In genomic region chr3:103792111-103792406, GRCm38 (mm10) we compare ENCODE assay signal across 9 mouse cellular contexts. TPM values are rescaled to one million over a fixed set of nuclear protein-coding genes. Genes with fewer than 3 reads are reported as not detected.
DNase-seq lines count a peak whose midpoint lies in the region; ATAC-seq and TF ChIP-seq lines count a peak whose summit lies in the region.
"Not testable (repeated sequence)": the region's sequence is repeated elsewhere in the genome, so short reads cannot be mapped to it uniquely, and the experiment has no call there.
"Had no signal": no experiment of that assay in that cellular context is flagged by ENCODE, and none has a peak within 500 bp of the region (broad histone marks: within the 10 kb centered on the region; RNA-seq: fewer than 3 reads in every experiment).

No protein-coding gene starts in this region.

- not testable (repeated sequence) for H3K27me3 ChIP-seq in erythroblast, embryonic 14.5 days (ENCODE audit: control insufficient read depth); heart, embryonic 10.5 days (ENCODE audit: insufficient read depth, poor library complexity, severe bottlenecking); hindbrain, embryonic 14.5 days (ENCODE audit: control insufficient read depth, insufficient read depth, low read length); liver, embryonic 15.5 days; midbrain, embryonic 16.5 days (ENCODE audit: control insufficient read depth, insufficient read depth, low read depth, low read length)

- H3K4me3 ChIP-seq in erythroblast, embryonic 14.5 days (replicated peaks) = peak overlapping the region; percentile 70
- peak overlapping the region; percentile 99 for H3K4me3 ChIP-seq in heart, embryonic 10.5 days
- peak overlapping the region; percentile 90; the same call in 1 of the 2 replicates for H3K4me3 ChIP-seq in hindbrain, embryonic 14.5 days (replicated peaks; ENCODE audit: low read length)
- H3K4me3 ChIP-seq in layer of hippocampus, adult 2 months = not testable (repeated sequence)
- H3K4me3 ChIP-seq in liver, embryonic 15.5 days (replicated peaks) = peak overlapping the region; percentile 74
- peak overlapping the region; percentile 95 for H3K4me3 ChIP-seq in midbrain, embryonic 16.5 days (ENCODE audit: low read depth, low read length)

- not testable (repeated sequence) for ATAC-seq in hindbrain, embryonic 14.5 days (ENCODE audit: low FRiP score); liver, embryonic 15.5 days (ENCODE audit: insufficient read depth); midbrain, embryonic 16.5 days

- H3K9me3 ChIP-seq in erythroblast, embryonic 14.5 days (ENCODE audit: control insufficient read depth, low read length); heart, embryonic 10.5 days; hindbrain, embryonic 14.5 days (ENCODE audit: control insufficient read depth, low read length); liver, embryonic 15.5 days (replicated peaks); midbrain, embryonic 16.5 days (replicated peaks; ENCODE audit: control insufficient read depth, low read length, poor library complexity, severe bottlenecking): not testable (repeated sequence)

- DNase-seq in ZHBTc4 (ENCODE audit: low read depth, low spot score) = peak; percentile 40
- DNase-seq in heart, embryonic 10.5 days (ENCODE audit: low spot score); hindbrain, embryonic 14.5 days (ENCODE audit: low spot score); layer of hippocampus, adult 2 months (ENCODE audit: low spot score in 2 of 2): not testable (repeated sequence)

- H3K4me1 ChIP-seq in erythroblast, embryonic 14.5 days (ENCODE audit: control insufficient read depth) = peaks cover 77% of the 10 kb centered on the region
- not testable (repeated sequence) for H3K4me1 ChIP-seq in heart, embryonic 10.5 days
- peaks cover 20% of the 10 kb centered on the region for H3K4me1 ChIP-seq in hindbrain, embryonic 14.5 days (replicated peaks; ENCODE audit: control insufficient read depth, insufficient read depth, low read length)
- peaks cover 74% of the 10 kb centered on the region for H3K4me1 ChIP-seq in liver, embryonic 15.5 days (replicated peaks)
- peaks cover 22% of the 10 kb centered on the region for H3K4me1 ChIP-seq in midbrain, embryonic 16.5 days (ENCODE audit: control insufficient read depth, insufficient read depth, low read length)

- peak overlapping the region; percentile 99 for H3K27ac ChIP-seq in heart, embryonic 10.5 days
- H3K27ac ChIP-seq in hindbrain, embryonic 14.5 days = not testable (repeated sequence)
- H3K27ac ChIP-seq in layer of hippocampus, adult 2 months = peak overlapping the region; percentile 99
- H3K27ac ChIP-seq in liver, embryonic 15.5 days (replicated peaks) = peak overlapping the region; percentile 95
- H3K27ac ChIP-seq in midbrain, embryonic 16.5 days (ENCODE audit: low read length) = peak overlapping the region; percentile 93

- peak overlapping the region; percentile 91 for H3K9ac ChIP-seq in hindbrain, embryonic 14.5 days
- H3K9ac ChIP-seq in liver, embryonic 15.5 days = peak overlapping the region; percentile 95
- peak overlapping the region; percentile 87; the same call in 1 of the 2 replicates for H3K9ac ChIP-seq in midbrain, embryonic 16.5 days (ENCODE audit: low read depth, low read length)

- TF ChIP-seq CTCF in layer of hippocampus, adult 2 months (conservative IDR thresholded peaks at IDR 0.05) = not testable (repeated sequence)

- peak overlapping the region; percentile 66 for H3K4me2 ChIP-seq in hindbrain, embryonic 14.5 days (replicated peaks)
- H3K4me2 ChIP-seq in liver, embryonic 15.5 days = peak overlapping the region; percentile 79
- H3K4me2 ChIP-seq in midbrain, embryonic 16.5 days (ENCODE audit: low read length) = peak overlapping the region; percentile 53

- WGBS in heart, embryonic 10.5 days = 74% methylated on average over 5 of the region's 5 CpGs
- WGBS in hindbrain, embryonic 14.5 days = 80% methylated on average over 5 of the region's 5 CpGs
- 64% methylated on average over 5 of the region's 5 CpGs for WGBS in liver, embryonic 15.5 days (ENCODE audit: insufficient replicate concordance)
- 77% methylated on average over 5 of the region's 5 CpGs for WGBS in midbrain, embryonic 16.5 days

- peaks cover 23% of the 10 kb centered on the region for H3K36me3 ChIP-seq in erythroblast, embryonic 14.5 days (ENCODE audit: control insufficient read depth)
- H3K36me3 ChIP-seq in heart, embryonic 10.5 days; hindbrain, embryonic 14.5 days (replicated peaks; ENCODE audit: control insufficient read depth, insufficient read depth); liver, embryonic 15.5 days (replicated peaks); midbrain, embryonic 16.5 days (ENCODE audit: control insufficient read depth, insufficient read depth, low read length): not testable (repeated sequence)

RNA-seq across cellular contexts. Expression of gene Hipk1, which starts 0.7 kb away (rescaled TPM):
- 5.7 and 7.4 TPM in 2 replicates for polyA plus RNA-seq in erythroblast, embryonic 14.5 days (2012)
- 8.2 and 9.5 TPM in 2 replicates for polyA plus RNA-seq in heart, embryonic 10.5 days (2016; fragmentation: Nextera tagmentation; extraction: Ambion mirVana)
- 16.3 and 17.6 TPM in 2 replicates for polyA plus RNA-seq in hindbrain, embryonic 14.5 days (2014; fragmentation: Nextera tagmentation; extraction: Ambion mirVana)
- total RNA-seq in layer of hippocampus, adult 2 months (2021) = 100 to 1,000 TPM; 128 to 134 TPM
- polyA plus RNA-seq in liver, embryonic 15.5 days (2015; fragmentation: Nextera tagmentation; extraction: Ambion mirVana) = 15.3 and 17.7 TPM in 2 replicates
- 11.1 and 11.5 TPM in 2 replicates for polyA plus RNA-seq in midbrain, embryonic 16.5 days (2015; fragmentation: Nextera tagmentation; extraction: Ambion mirVana)

RNA-seq across cellular contexts. Expression of gene Dclre1b, which starts 17.2 kb away (rescaled TPM):
- 1.1 and 1.2 TPM in 2 replicates for polyA plus RNA-seq in erythroblast, embryonic 14.5 days (2012)
- 25.7 and 25.8 TPM in 2 replicates for polyA plus RNA-seq in heart, embryonic 10.5 days (2016; fragmentation: Nextera tagmentation; extraction: Ambion mirVana)
- polyA plus RNA-seq in hindbrain, embryonic 14.5 days (2014; fragmentation: Nextera tagmentation; extraction: Ambion mirVana) = 18.5 and 18.8 TPM in 2 replicates
- 1 to 10 TPM; 9.8 to 10.0 TPM for total RNA-seq in layer of hippocampus, adult 2 months (2021)
- polyA plus RNA-seq in liver, embryonic 15.5 days (2015; fragmentation: Nextera tagmentation; extraction: Ambion mirVana) = 29.7 and 31.9 TPM in 2 replicates
- polyA plus RNA-seq in midbrain, embryonic 16.5 days (2015; fragmentation: Nextera tagmentation; extraction: Ambion mirVana) = 20.3 and 22.0 TPM in 2 replicates

RNA-seq across cellular contexts. Expression of gene Ap4b1, which starts 17.3 kb away (rescaled TPM):
- 0.12 and 0.16 TPM in 2 replicates for polyA plus RNA-seq in erythroblast, embryonic 14.5 days (2012)
- 20.3 and 20.8 TPM in 2 replicates for polyA plus RNA-seq in heart, embryonic 10.5 days (2016; fragmentation: Nextera tagmentation; extraction: Ambion mirVana)
- 20.4 and 25.2 TPM in 2 replicates for polyA plus RNA-seq in hindbrain, embryonic 14.5 days (2014; fragmentation: Nextera tagmentation; extraction: Ambion mirVana)
- total RNA-seq in layer of hippocampus, adult 2 months (2021) = 10 to 100 TPM; 12.7 to 13.3 TPM
- 13.0 and 15.4 TPM in 2 replicates for polyA plus RNA-seq in liver, embryonic 15.5 days (2015; fragmentation: Nextera tagmentation; extraction: Ambion mirVana)
- 20.5 and 22.8 TPM in 2 replicates for polyA plus RNA-seq in midbrain, embryonic 16.5 days (2015; fragmentation: Nextera tagmentation; extraction: Ambion mirVana)

RNA-seq across cellular contexts. Expression of gene Gm43064, which starts 17.3 kb away (rescaled TPM):
- polyA plus RNA-seq in erythroblast, embryonic 14.5 days (2012) = 0.26 and 0.65 TPM in 2 replicates
- not detected in 2 replicates for polyA plus RNA-seq in heart, embryonic 10.5 days (2016; fragmentation: Nextera tagmentation; extraction: Ambion mirVana)
- 0.54 TPM in 1 of 2 replicates, not detected in the other for polyA plus RNA-seq in hindbrain, embryonic 14.5 days (2014; fragmentation: Nextera tagmentation; extraction: Ambion mirVana)
- total RNA-seq in layer of hippocampus, adult 2 months (2021) = under 1 TPM; 0.27 to 0.31 TPM
- 1.1 and 1.2 TPM in 2 replicates for polyA plus RNA-seq in liver, embryonic 15.5 days (2015; fragmentation: Nextera tagmentation; extraction: Ambion mirVana)
- 0.15 and 0.65 TPM in 2 replicates for polyA plus RNA-seq in midbrain, embryonic 16.5 days (2015; fragmentation: Nextera tagmentation; extraction: Ambion mirVana)
- polyA plus RNA-seq: large intestine, adult 2 months; lung, postnatal 0 days had no signal

RNA-seq across cellular contexts. Expression of gene Bcl2l15, which starts 40.3 kb away (rescaled TPM):
- polyA plus RNA-seq in erythroblast, embryonic 14.5 days (2012) = 0.06 and 0.15 TPM in 2 replicates
- polyA plus RNA-seq in heart, embryonic 10.5 days (2016; fragmentation: Nextera tagmentation; extraction: Ambion mirVana) = 0.13 and 1.4 TPM in 2 replicates
- polyA plus RNA-seq in hindbrain, embryonic 14.5 days (2014; fragmentation: Nextera tagmentation; extraction: Ambion mirVana) = 0.26 and 0.31 TPM in 2 replicates
- 1 to 10 TPM; 1.5 to 2.0 TPM for total RNA-seq in layer of hippocampus, adult 2 months (2021)
- polyA plus RNA-seq in liver, embryonic 15.5 days (2015; fragmentation: Nextera tagmentation; extraction: Ambion mirVana) = 1.5 TPM in 2 replicates
- polyA plus RNA-seq in midbrain, embryonic 16.5 days (2015; fragmentation: Nextera tagmentation; extraction: Ambion mirVana) = 0.31 and 0.36 TPM in 2 replicates

Comparison
In these comparisons a context has a peak if more than half of its experiments do, and no peak if none do; other contexts are left out.
1. RNA of gene Ap4b1, which starts 17.3 kb away (polyA plus RNA-seq): 20.5 to 22.8 TPM in midbrain, embryonic 16.5 days, 20.3 to 20.8 TPM in heart, embryonic 10.5 days, 20.4 to 25.2 TPM in hindbrain, embryonic 14.5 days and 13.0 to 15.4 TPM in liver, embryonic 15.5 days; 0.12 to 0.16 TPM in erythroblast, embryonic 14.5 days; every median in the first group is over 10 times any median in the second.
2. Peak in every context shown above with its lines, with median percentiles within 50 percentile points of each other: H3K4me2 ChIP-seq and H3K9ac ChIP-seq.